Mouse (Mus musculus): ENCODE data around the gene Ppp1r11.

Gene Ppp1r11

DNA sequence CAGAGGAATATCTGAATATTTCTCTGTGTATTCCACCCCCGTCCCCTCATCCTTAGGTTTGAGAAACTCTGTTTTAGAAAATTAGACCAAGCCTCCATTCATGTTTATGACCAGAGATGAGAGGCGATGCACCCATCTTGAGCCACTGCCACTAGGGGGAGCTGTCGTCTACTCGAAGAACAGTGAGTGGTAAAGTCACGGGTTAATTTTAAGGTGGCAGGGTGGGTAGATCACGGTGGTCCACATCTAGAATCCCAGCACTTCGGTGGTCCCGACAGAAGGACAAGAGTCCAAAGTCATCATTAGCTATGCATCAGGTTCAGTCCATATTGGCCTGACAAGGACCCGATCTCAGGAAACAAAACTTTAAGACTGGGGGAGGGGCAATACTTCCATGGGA lies 36.5 kb downstream of the Ppp1r11 start:
- peak; percentile 82 for DNase-seq (ENCODE audit: low read depth)

DNA sequence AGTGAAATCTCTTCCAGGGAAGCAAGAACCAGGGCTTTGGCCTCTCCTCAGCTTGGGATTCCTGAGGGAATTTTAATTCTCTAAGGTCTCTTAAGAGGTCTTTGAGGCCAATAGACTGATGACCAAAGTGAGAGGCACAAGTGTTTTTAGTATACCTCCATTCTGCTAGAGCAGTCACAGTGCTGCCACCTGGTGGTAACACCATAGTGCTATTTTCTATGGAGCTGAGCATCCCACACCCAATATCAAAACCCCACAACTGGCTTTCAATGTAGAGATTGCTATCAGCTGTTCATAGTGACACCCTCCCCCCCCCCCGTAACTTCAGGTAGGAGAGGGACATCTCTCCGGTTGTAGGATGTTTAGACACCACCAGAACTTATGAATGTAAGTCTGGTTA lies 37.4 kb downstream of the Ppp1r11 start:
- DNase-seq (ENCODE audit: low read depth), result peak; percentile 88

DNA sequence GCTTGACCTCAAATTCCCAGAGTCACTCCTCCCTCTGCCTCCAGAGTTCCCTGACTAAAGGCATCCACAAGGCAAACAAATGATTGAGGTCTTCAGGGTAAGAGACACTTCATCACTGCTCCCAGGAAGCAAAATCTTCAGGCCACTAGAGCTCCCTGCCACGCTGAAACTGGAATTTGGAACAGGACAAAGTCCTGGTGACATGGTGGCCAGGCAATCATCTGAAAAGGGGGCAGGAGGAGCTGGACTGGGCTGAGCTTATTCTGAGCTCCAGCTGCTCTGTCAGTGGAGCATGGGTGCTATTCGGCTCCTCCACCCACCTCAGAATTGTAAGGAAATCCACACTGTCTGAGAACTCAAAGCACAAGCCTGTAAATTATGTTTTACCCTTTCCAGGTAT lies 39.5 kb downstream of the Ppp1r11 start:
- no peak for DNase-seq (ENCODE audit: low read depth)

DNA sequence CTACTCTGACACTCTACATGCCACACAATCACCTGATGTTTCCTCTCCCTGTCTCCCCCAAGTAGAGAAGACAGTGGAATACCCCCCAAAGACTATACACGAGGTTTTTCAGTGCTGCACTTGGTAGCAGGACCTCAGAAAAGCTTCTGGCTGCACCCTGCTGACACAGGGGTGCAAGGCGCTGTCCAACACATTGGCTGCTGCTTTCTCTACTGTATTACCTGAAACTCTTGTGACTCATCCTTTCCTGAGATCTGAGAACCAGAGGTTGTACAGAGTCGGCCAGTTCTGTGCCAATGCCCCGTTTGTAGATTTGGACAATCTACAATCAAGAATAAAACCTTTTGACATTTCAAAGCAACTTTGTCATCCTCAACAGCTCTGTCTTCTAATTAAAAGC lies 41.7 kb downstream of the Ppp1r11 start:
- no peak for DNase-seq (ENCODE audit: low read depth)

DNA sequence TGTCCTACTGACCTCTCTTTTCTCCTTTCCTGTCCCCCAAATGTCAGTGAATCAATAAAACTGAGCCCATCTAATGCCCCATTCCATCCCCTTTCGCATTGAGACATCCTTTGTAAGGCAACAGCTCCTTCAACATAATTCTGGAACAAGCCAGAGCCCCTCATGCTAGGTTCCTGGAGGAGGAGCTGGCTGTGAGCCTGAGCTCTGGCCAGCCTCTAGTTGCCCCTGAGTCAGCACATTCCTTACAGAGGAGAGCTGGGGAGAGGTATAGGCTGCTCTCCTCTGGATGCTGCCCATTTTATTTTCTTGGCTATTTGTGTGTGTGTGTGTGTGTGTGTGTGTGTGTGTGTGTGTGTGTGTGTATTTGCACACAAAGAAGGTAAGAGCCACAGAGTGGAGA lies 43.3 kb downstream of the Ppp1r11 start:
- no peak for DNase-seq (ENCODE audit: low read depth)

DNA sequence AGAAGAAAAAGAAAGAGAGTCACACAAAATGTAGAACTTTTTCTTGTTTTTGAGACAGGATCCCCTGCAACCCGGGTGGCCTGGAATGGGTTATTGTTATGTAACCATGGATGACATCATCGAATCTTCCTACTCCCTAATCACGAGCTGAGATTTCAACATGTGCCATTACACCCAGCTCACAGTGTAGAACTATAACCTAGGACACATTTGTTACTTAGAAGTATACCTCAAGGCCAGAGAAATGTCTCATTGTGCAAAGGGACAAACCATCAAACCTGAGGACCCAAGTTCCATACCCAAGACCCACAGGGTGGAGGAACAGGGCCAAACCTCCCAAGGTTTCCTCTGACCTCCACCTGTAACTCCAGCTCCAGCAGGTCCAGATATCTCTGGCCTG lies 47.9 kb downstream of the Ppp1r11 start:
- DNase-seq (ENCODE audit: low read depth), result no peak

DNA sequence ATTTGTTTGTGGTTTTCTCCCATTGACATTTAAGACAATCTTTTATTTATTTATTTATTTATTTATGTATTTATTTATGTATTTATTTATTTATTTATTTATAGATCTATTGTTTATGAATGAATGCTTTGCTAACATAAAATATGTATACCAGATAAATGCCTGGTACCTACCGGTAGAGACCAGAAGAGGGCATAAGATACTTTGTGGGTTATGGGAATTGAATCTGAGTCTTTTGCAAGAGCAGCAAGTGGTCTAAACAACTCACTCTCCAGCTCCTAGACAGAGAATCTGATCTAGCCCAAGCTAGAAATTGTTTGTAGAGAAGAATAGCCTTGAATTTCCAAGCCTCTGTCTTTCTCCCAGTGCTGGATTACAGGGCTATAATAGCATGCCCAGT lies 50.9 kb downstream of the Ppp1r11 start:
- DNase-seq (ENCODE audit: low read depth), result no peak

DNA sequence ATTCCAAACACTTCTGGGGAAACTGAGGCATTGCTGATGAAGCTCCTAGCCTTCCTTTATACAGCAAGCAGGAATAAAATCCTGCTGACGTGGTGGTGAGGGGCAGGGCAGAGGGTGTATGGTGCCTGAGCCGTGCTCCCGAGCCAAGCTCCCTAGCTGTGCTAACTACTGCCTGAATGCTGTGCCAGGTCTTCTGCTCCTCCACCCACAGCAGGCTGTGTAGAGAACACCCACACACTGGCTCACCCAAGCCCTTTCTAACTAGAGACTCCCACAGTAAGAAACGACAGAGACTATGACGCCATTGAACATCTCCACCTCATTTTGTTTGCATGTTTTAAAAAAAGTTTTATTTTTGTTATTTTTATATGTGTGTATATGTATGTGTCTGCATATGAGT lies 51.5 kb downstream of the Ppp1r11 start:
- DNase-seq (ENCODE audit: low read depth), result no peak

DNA sequence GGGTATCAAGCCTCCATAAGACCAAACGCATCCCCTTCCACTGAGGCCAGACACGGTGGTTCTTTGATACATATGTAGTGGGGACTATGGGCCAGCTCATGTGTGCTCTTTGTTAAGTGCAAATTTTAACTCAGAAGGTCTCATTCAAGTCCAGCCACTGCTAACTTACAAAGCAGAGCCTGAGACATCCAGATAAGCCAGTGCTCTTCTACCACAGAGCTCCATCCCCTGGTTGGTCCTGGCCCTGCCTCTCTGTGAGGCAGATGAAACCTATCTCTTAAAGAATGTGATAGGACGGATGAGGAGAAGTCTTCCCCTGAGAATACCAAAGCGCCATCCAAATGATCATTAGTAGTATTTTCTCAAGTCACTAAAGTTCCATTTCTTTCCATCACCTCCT lies 52.2 kb downstream of the Ppp1r11 start:
- DNase-seq (ENCODE audit: low read depth), result no peak
